Mouse (Mus musculus) fat pad, adult 2 months (tissue): Measurements from ENCODE around the gene A230072I06Rik.

Source experiments
- DNase-seq: peaks from one replicate; pipeline ENCODE4 v3.0.0-alpha.2; 2011; ENCODE audit warnings: low read depth, low spot score; ENCODE audit errors: extremely low read depth

The A230072I06Rik gene

DNA sequence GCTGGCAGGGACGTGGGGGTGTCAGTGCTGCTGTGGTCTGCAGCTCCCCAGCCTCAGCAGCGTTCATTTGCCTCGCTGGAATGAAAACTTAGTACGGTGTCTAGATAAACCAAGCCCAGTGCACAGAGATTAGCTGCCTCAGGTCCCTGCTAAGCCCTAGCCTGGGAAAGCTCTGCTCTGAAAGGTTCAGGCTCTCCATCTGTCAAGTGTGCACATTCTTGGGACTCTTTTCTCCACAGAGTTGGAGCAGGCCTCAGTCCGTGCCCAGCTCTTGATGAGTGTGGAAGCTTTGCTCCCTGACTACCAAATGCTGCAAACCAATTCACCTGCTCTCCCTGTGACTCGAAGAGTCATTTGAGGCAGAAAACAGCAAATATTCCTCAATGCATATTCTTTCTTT is 43.5 kb downstream of the A230072I06Rik start:
- DNase-seq = no peak

DNA sequence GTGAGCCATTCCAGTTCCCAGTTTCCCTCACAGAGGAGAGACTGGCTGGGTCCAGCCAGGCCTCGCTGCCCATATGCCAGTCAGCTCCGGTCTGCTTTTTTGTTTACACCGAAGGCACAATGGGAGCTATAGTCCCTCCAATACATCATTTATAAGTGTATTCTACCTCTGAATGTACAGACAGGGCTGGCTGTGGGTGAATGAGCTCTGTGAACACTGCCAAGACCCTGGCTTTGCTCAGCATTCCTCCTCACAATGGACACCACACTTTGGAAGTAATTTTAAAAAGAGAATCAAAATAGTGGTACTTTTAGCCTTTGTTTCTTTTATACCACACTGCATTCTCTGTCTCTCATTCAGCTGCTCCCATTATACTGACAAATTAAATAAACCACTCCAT is 44.6 kb downstream of the A230072I06Rik start:
- no peak for DNase-seq

DNA sequence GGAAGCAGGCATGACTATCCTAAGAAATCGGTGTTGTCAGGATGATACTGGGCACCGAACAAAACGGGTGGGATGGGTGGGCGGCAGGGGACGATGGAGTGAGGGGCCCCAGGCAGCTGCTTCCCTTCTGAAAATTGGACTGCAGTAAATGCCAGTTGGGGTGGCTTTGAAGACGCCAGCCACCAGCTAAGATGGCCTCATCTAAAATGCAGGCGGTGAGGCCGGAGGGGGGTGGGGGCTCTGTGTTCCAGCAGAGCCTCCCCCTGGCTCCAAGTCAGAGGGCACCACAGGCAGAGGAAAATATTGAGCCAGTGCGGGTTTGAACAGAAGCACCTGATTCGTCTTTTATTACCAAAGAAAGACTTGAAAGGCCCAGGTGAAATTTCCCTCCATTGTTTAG is 45.9 kb downstream of the A230072I06Rik start:
- no peak for DNase-seq

DNA sequence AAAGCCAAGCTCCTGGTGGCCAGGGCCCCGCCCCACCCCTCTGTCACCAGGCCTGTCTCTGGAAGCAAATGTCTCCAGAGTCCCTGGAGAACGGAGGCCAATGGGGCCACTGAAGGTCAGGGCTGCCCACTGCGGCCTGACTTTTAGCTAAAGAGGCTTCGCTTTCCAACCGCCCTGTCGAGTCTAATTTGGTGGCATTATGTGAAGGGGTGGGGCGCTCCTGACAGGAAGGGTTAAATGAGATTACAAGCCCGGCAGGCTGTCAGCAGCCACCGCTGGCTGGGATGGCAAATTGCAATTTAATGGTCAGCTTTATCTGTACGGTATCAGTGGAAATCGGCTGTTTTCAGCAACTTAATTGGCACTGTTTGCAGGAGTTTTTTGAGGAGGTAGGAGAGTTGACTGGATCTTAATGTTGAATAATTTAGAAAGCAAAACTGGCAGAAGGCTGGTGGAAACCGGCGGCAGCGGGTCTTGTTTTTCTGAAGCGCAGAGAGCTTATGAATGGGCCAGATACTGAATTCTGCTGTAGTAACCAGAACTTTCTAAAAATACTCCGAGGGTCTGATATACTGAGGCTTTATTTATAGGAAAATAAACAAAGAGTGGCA is 46.5 kb downstream of the A230072I06Rik start:
- DNase-seq = no peak

DNA sequence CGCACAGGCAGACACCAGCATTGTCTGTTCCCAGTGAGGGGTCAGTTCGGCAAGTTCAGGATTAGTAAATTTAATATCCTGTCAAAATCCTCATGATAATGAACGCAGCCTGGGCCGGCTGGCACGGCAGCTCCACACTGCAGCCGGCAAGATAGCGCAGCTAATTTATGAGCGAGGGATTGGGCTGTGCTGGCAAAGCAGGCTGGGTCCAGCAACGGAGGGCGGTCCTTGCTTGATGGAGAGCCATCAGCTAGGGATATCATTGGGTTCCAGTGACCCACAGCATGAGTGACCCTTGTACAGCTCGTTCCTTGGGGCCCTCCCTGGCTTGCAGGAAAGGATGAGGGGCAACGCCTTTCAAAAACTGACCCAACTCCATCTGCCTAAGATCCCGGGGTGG is 48.6 kb downstream of the A230072I06Rik start:
- no peak for DNase-seq

DNA sequence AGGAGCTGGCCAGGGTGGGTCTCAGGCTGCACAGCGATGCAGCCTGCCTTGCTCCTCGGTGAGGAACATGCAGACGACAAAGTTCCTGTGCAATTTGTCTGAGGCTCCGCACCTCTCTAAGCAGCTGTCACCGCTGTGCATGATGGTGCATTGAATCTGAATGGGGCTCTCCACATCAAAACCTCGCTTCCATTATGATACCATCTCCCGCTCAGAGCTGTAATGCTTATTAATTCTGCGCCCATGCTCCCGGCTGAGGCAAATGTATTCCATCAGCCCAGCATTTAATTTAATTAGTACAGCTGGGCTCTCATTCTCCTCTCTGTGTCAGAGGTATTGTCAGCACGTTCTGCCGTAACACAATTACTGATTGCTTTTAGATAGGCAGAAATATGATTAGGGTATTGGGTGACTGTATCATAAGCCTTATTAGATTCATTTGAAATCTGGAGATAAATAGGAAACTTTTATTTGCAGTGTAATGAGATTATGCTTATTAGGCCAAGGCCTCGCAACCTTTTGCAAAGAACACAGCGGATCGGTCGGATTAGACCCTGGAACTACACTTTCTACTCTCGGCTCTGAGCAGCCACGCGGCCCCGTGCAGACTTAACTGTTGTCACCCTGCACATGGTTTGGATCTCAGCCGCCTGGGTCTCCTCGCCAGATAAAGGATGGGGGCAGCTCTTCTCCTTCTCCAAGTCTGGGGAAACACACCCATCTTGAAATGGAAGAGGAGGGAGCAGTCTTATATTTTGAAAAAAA is 49.3 kb downstream of the A230072I06Rik start:
- no peak for DNase-seq

DNA sequence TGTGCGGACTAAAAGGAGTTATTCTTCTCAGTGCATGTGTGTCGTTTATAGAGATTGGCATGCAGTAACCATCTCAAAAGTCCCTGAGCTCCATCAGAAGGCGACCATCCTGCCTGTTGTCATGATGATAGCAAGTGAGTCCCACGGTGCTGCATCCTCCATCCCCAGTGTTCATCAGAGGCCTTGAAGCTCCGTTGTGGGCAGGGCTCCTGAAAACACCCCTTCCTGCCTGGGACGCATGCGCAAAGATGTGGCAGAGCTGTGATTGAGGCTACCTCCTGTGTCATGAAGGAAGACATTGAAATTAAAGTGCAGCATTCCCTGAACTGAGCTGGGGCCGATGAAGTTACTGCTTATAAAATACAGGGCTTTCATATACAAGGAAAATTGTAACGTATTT is 49.9 kb downstream of the A230072I06Rik start:
- DNase-seq = no peak

DNA sequence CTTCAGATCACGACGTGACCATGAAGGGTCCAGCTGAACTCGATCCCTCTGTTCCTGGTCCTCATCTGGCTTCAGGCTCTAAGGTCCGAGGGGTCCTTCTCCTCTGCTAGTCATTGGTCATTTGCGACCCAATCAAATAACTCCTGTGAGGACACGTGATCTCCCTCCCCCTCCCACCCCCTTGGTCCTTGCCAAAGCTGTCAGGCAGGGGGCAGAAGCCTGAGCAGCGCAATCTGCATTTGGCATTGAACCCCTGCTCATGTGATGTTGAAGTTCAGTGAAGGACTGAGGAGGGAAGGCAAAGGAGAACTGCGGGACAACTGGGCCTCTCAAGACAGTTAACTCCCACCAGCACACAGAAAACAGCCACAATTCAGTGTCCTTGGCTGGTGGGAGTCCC is 51.4 kb downstream of the A230072I06Rik start:
- DNase-seq = no peak
